Mouse (Mus musculus) MN1 (cell line): ENCODE data around the gene Gbf1.

Source experiments
- DNase-seq: peaks from one replicate; pipeline ENCODE4 v3.0.0-alpha.2; 2016; ENCODE audit warnings: low spot score

Gbf1 gene

GRCm38 (mm10) chr19:46315752-46316610 lies 163.7 kb downstream of the Gbf1 start:
- no peak for DNase-seq

GRCm38 (mm10) chr19:46316846-46317545 lies 164.7 kb downstream of the Gbf1 start:
- DNase-seq = no peak

GRCm38 (mm10) chr19:46317546-46317885 lies 165.2 kb downstream of the Gbf1 start:
- no peak for DNase-seq

- peak; percentile 18 for DNase-seq
Observed at GRCm38 (mm10) chr19:46318031-46318471, 165.7 kb downstream of the Gbf1 start.

GRCm38 (mm10) chr19:46318586-46319378 lies 166.5 kb downstream of the Gbf1 start:
- peak; percentile 83 for DNase-seq

GRCm38 (mm10) chr19:46320076-46320785 lies 167.9 kb downstream of the Gbf1 start:
- DNase-seq = no peak

GRCm38 (mm10) chr19:46321101-46321943 lies 169.0 kb downstream of the Gbf1 start:
- DNase-seq = peak; percentile 78

GRCm38 (mm10) chr19:46322144-46322995 lies 170.1 kb downstream of the Gbf1 start:
- DNase-seq = no peak

GRCm38 (mm10) chr19:46322996-46323572 lies 170.8 kb downstream of the Gbf1 start:
- DNase-seq = no peak

- DNase-seq = no peak
Observed at GRCm38 (mm10) chr19:46323716-46324115, 171.4 kb downstream of the Gbf1 start.

GRCm38 (mm10) chr19:46324366-46324765 lies 172.1 kb downstream of the Gbf1 start:
- no peak for DNase-seq

GRCm38 (mm10) chr19:46324918-46325317 lies 172.6 kb downstream of the Gbf1 start:
- DNase-seq = no peak

GRCm38 (mm10) chr19:46326019-46326755 lies 173.9 kb downstream of the Gbf1 start:
- DNase-seq = peak; percentile 23

- peak; percentile 59 for DNase-seq
Observed at GRCm38 (mm10) chr19:46326756-46327305, 174.5 kb downstream of the Gbf1 start, which contains the start of gene Psd. Gene Psd (minus strand): TSS chr19:46327156.

- no peak for DNase-seq
Observed at GRCm38 (mm10) chr19:46327531-46328064, 175.3 kb downstream of the Gbf1 start.

GRCm38 (mm10) chr19:46328081-46329030 lies 176.0 kb downstream of the Gbf1 start, which contains the start of gene Fbxl15:
Gene Fbxl15 (plus strand): TSS chr19:46328184.
- peak; percentile 90 for DNase-seq
